8 mouse cellular contexts compared by ENCODE assay signal in the genomic region with DNA sequence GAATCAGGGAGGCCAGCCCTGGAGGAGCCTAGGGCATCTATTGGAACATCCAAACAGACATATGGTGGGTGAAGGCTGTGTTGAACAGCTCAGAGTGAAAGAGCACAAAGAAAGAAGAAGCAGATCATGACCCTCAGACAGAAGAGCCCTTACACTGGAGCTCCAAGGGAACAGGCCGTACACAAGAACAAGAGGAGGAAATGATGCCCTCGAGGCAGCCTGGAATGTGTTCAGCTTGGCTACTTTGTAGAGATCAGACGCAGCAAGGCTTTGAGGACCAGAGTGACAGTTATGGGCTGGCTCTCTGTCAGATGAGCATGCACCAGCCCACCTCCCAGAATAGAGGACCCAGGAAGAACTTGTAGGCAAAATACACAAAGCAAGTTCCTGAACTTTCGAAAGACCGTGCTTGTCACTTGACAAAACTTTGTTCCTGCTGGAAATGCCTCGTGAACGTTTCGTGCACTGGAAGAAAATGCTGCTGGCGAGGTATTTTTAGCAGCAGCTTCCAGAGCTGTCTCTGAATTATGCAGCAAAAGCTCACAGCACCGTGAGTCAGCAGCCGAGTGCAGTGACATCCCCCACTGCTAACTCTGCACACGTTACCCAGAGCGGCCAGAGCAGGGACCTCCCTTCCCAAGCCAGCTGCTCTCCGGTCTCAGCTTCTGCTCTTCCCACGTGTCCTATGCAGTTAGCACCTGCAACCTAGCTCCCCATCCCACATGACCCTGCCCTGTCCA. TPM values are rescaled to one million over a fixed set of nuclear protein-coding genes. Genes with fewer than 3 reads are reported as not detected.
DNase-seq lines count a peak whose midpoint lies in the region; ATAC-seq lines count a peak whose summit lies in the region.

No protein-coding gene starts in this region.

- peak; percentile 48 to 52 for DNase-seq in thymus, adult 18-20 months
- DNase-seq in thymus, postnatal 10 days (ENCODE audit: low spot score in 2 of 2), result no peak
- peak; percentile 49 for DNase-seq in layer of hippocampus, adult 9-10 months (ENCODE audit: low spot score)
- peak; percentile 11 for DNase-seq in lung, postnatal 14 days
- DNase-seq in spleen, adult 18-20 months, result no peak

- no peaks in the 10 kb centered on the region for H3K36me3 ChIP-seq in embryonic facial prominence, embryonic 15.5 days
- H3K36me3 ChIP-seq in heart, embryonic 15.5 days, result no peaks in the 10 kb centered on the region
- H3K36me3 ChIP-seq in stomach, embryonic 14.5 days (ENCODE audit: control insufficient read depth, insufficient read depth, low read length), result no peaks in the 10 kb centered on the region

- no peak; the same call in 1 of the 2 replicates for ATAC-seq in embryonic facial prominence, embryonic 15.5 days (ENCODE audit: insufficient number of reproducible peaks, low FRiP score, low TSS enrichment, low read depth)
- ATAC-seq in heart, embryonic 15.5 days (replicated peaks; ENCODE audit: insufficient number of reproducible peaks, insufficient read depth, low FRiP score, low read depth), result peak; percentile 81
- peak; percentile 59 for ATAC-seq in stomach, embryonic 14.5 days (ENCODE audit: insufficient number of reproducible peaks, insufficient read depth, low FRiP score, low read depth)

- no peak overlapping the region for H3K4me3 ChIP-seq in embryonic facial prominence, embryonic 15.5 days (replicated peaks)
- H3K4me3 ChIP-seq in heart, embryonic 15.5 days, result 0 out of 2 replicates have a peak overlapping the region, but pooled peaks have one; percentile 0
- no peak overlapping the region for H3K4me3 ChIP-seq in stomach, embryonic 14.5 days (ENCODE audit: low read depth, low read length)

- 16% methylated on average over 15 of the region's 15 CpGs for WGBS in embryonic facial prominence, embryonic 15.5 days
- 5% methylated on average over 15 of the region's 15 CpGs for WGBS in heart, embryonic 15.5 days
- 16% methylated on average over 15 of the region's 15 CpGs for WGBS in stomach, embryonic 14.5 days

- no peaks in the 10 kb centered on the region for H3K27me3 ChIP-seq in embryonic facial prominence, embryonic 15.5 days
- H3K27me3 ChIP-seq in heart, embryonic 15.5 days, result no peaks in the 10 kb centered on the region
- H3K27me3 ChIP-seq in stomach, embryonic 14.5 days (ENCODE audit: control insufficient read depth, insufficient read depth, low read length), result no peaks in the 10 kb centered on the region

- peak overlapping the region; percentile 24; the same call in 1 of the 2 replicates for H3K4me2 ChIP-seq in embryonic facial prominence, embryonic 15.5 days (replicated peaks)
- H3K4me2 ChIP-seq in heart, embryonic 15.5 days, result peak overlapping the region; percentile 42
- no peak overlapping the region for H3K4me2 ChIP-seq in stomach, embryonic 14.5 days (replicated peaks; ENCODE audit: low read depth, low read length)

- no peak overlapping the region for H3K9ac ChIP-seq in embryonic facial prominence, embryonic 15.5 days
- no peak overlapping the region for H3K9ac ChIP-seq in heart, embryonic 15.5 days
- no peak overlapping the region for H3K9ac ChIP-seq in stomach, embryonic 14.5 days (replicated peaks; ENCODE audit: low read depth, low read length)

- H3K27ac ChIP-seq in embryonic facial prominence, embryonic 15.5 days (replicated peaks), result 0 out of 2 replicates have a peak overlapping the region, but pooled peaks have one; percentile 7
- peak overlapping the region; percentile 75 for H3K27ac ChIP-seq in heart, embryonic 15.5 days
- no peak overlapping the region for H3K27ac ChIP-seq in stomach, embryonic 14.5 days (ENCODE audit: low read length)

- no peaks in the 10 kb centered on the region for H3K9me3 ChIP-seq in embryonic facial prominence, embryonic 15.5 days (replicated peaks)
- no peaks in the 10 kb centered on the region for H3K9me3 ChIP-seq in heart, embryonic 15.5 days (replicated peaks)
- H3K9me3 ChIP-seq in stomach, embryonic 14.5 days (ENCODE audit: control insufficient read depth, low read depth, low read length), result no peaks in the 10 kb centered on the region

- peaks cover 12% of the 10 kb centered on the region for H3K4me1 ChIP-seq in embryonic facial prominence, embryonic 15.5 days
- peaks cover 19% of the 10 kb centered on the region for H3K4me1 ChIP-seq in heart, embryonic 15.5 days (replicated peaks)
- H3K4me1 ChIP-seq in stomach, embryonic 14.5 days (ENCODE audit: control insufficient read depth, insufficient read depth, low read length), result peaks cover 9% of the 10 kb centered on the region

RNA-seq across cellular contexts. Expression of gene Zfyve28, which starts 45.9 kb away (rescaled TPM):
- 0.84 and 1.2 TPM in 2 replicates for polyA plus RNA-seq in embryonic facial prominence, embryonic 15.5 days (2015; fragmentation: Nextera tagmentation; extraction: Ambion mirVana)
- 0.23 and 0.89 TPM in 2 replicates for polyA plus RNA-seq in heart, embryonic 15.5 days (2015; fragmentation: Nextera tagmentation; extraction: Ambion mirVana)
- polyA plus RNA-seq in stomach, embryonic 14.5 days (2014; fragmentation: Nextera tagmentation; extraction: Ambion mirVana), result 0.62 and 0.73 TPM in 2 replicates

RNA-seq across cellular contexts. Expression of gene Cfap99, which starts 46.0 kb away (rescaled TPM):
- polyA plus RNA-seq in embryonic facial prominence, embryonic 15.5 days (2015; fragmentation: Nextera tagmentation; extraction: Ambion mirVana), result 0.35 and 0.88 TPM in 2 replicates
- polyA plus RNA-seq in heart, embryonic 15.5 days (2015; fragmentation: Nextera tagmentation; extraction: Ambion mirVana), result 0.08 TPM in 1 of 2 replicates, not detected in the other
- not detected in 2 replicates for polyA plus RNA-seq in stomach, embryonic 14.5 days (2014; fragmentation: Nextera tagmentation; extraction: Ambion mirVana)

RNA-seq across cellular contexts. Expression of gene Mxd4, which starts 54.9 kb away (rescaled TPM):
- 43.1 and 50.0 TPM in 2 replicates for polyA plus RNA-seq in embryonic facial prominence, embryonic 15.5 days (2015; fragmentation: Nextera tagmentation; extraction: Ambion mirVana)
- polyA plus RNA-seq in heart, embryonic 15.5 days (2015; fragmentation: Nextera tagmentation; extraction: Ambion mirVana), result 22.3 and 28.6 TPM in 2 replicates
- 51.4 and 58.6 TPM in 2 replicates for polyA plus RNA-seq in stomach, embryonic 14.5 days (2014; fragmentation: Nextera tagmentation; extraction: Ambion mirVana)

Comparison
In these comparisons a context has a peak if more than half of its experiments do, and no peak if none do; other contexts are left out.
1. DNase-seq: peak in thymus, adult 18-20 months (2 of 2), layer of hippocampus, adult 9-10 months (single experiment) and lung, postnatal 14 days (single experiment); none in thymus, postnatal 10 days (0 of 2) and spleen, adult 18-20 months (0 of 2).